Mouse (Mus musculus) forebrain, embryonic 11.5 days (tissue): ENCODE measurements around the gene Noxa1. TPM values are rescaled to one million over a fixed set of nuclear protein-coding genes. Genes with fewer than 3 reads are reported as not detected.

Experiments
- ATAC-seq: fragments of 200-750 bp; cut with Nextera tagmentation; replicated peaks from 2 replicates; pipeline ENCODE4 v1.8.0; 2017; ENCODE audit warnings: moderate TSS enrichment; ENCODE audit not compliant: low FRiP score
- DNase-seq: peaks from one replicate; pipeline ENCODE4 v3.0.0-alpha.2; 2017; ENCODE audit warnings: low spot score
- H3K27ac ChIP-seq: fragments of 300-500 bp; sonication (generic); 2 replicates; pipeline ENCODE4 v1.5.1; 2014; ENCODE audit warnings: low read depth, low read length
- H3K27me3 ChIP-seq: fragments of 300-500 bp; sonication (generic); 2 replicates; pipeline ENCODE4 v1.6.1; 2014; ENCODE audit warnings: mild to moderate bottlenecking, low read length, mixed read lengths; ENCODE audit not compliant: control insufficient read depth, insufficient read depth
- H3K36me3 ChIP-seq: fragments of 300-500 bp; sonication (generic); 2 replicates; pipeline ENCODE4 v1.6.1; 2014; ENCODE audit warnings: mild to moderate bottlenecking, low read length, moderate library complexity, mixed read lengths; ENCODE audit not compliant: control insufficient read depth, insufficient read depth
- H3K4me1 ChIP-seq: fragments of 300-500 bp; sonication (generic); replicated peaks from 2 replicates; pipeline ENCODE4 v1.6.1; 2014; ENCODE audit warnings: low read length, mixed read lengths; ENCODE audit not compliant: control insufficient read depth, insufficient read depth
- H3K4me2 ChIP-seq: fragments of 300-500 bp; sonication (generic); 2 replicates; pipeline ENCODE4 v1.6.1; 2014; ENCODE audit warnings: low read depth, mild to moderate bottlenecking, low read length, moderate library complexity, mixed read lengths; ENCODE audit not compliant: severe bottlenecking
- H3K4me3 ChIP-seq: fragments of 300-500 bp; sonication (generic); 2 replicates; pipeline ENCODE4 v1.5.1; 2014; ENCODE audit warnings: low read depth, low read length
- H3K9ac ChIP-seq: fragments of 300-500 bp; sonication (generic); 2 replicates; pipeline ENCODE4 v1.6.1; 2014; ENCODE audit warnings: low read length
- H3K9me3 ChIP-seq: fragments of 300-500 bp; sonication (generic); 2 replicates; pipeline ENCODE4 v1.6.1; 2016; ENCODE audit warnings: low read length, mixed read lengths; ENCODE audit not compliant: control insufficient read depth
- WGBS: fragments of 180-500 bp; shearing (Covaris S2); extraction: QIAGEN DNeasy Blood & Tissue Kit; methylation state at CpG from one replicate; pipeline ENCODE4 v1.1.7; 2014; 5-methylcytosine and 5-hydroxymethylcytosine counted together
- polyA plus RNA-seq: library from polyadenylated mRNA; unstranded; fragments of >200 nt; fragmentation: Nextera tagmentation; extraction: Ambion mirVana; gene quantifications from 2 replicates; pipeline ENCODE4 v1.2.1, GENCODE M21; 2014

The Noxa1 gene
- polyA plus RNA-seq, 1 experiment from 2014 or later = 0.31 TPM

DNA sequence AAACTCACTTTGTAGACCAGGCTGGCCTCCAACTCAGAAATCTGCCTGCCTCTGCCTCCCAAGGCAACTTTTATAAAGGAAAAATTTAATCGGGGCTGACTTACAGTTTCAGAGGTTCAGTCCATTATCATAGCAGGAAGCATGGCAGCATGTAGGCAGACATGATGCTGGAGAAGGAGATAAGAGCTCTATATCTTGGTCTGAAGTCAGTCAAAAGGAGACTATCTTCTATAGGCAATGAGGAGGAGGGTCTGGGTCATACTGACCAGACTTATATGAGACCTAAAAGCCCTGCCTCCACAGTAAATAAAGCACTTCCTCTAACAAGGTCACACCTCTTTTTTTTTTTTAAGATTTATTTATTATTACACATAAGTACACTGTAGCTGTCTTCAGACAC, 30.7 kb downstream of the Noxa1 start:
- 89% methylated on average over 1 of the region's 1 CpGs for WGBS
- no peaks in the 10 kb centered on the region for H3K36me3 ChIP-seq
- H3K4me2 ChIP-seq = no peak overlapping the region
- H3K27ac ChIP-seq = no peak overlapping the region
- no peaks in the 10 kb centered on the region for H3K9me3 ChIP-seq
- H3K27me3 ChIP-seq = no peaks in the 10 kb centered on the region
- no peaks in the 10 kb centered on the region for H3K4me1 ChIP-seq
- no peak overlapping the region for H3K4me3 ChIP-seq
- H3K9ac ChIP-seq = no peak overlapping the region
- ATAC-seq (no peak), DNase-seq (no peak)

GRCm38 (mm10) chr2:25063523-25063922, 31.4 kb downstream of the Noxa1 start:
- Histone ChIP-seq H3K27me3 (no peaks in the 10 kb centered on the region), H3K4me3 (no peak overlapping the region), H3K4me1 (no peaks in the 10 kb centered on the region), H3K9me3 (no peaks in the 10 kb centered on the region), H3K9ac (no peak overlapping the region), H3K4me2 (no peak overlapping the region), H3K36me3 (no peaks in the 10 kb centered on the region), H3K27ac (no peak overlapping the region)
- ATAC-seq = no peak
- no peak for DNase-seq
- 95% methylated on average over 5 of the region's 5 CpGs for WGBS

DNA sequence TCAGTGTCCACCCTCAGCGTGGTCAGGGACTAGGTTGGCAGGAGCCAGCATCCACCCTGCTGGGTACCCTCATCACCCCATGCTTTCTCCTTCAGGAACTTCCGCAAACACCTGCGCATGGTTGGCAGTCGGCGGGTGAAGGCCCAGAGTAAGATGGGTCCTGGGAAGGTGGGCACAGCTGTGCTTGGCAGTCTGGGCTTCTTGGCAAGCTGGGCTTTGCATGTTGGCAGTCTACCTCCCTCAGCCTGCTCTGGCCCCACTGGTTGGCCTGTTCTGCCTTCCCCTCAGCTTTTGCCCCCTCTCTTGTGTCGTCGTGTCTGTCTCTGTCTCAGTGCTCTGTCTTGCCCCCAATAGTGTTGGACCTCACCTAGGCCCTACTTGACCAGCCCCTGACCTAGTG, 36.0 kb downstream of the Noxa1 start:
- no peak for DNase-seq
- Histone ChIP-seq H3K36me3 (no peaks in the 10 kb centered on the region), H3K4me2 (no peak overlapping the region), H3K27ac (no peak overlapping the region), H3K4me3 (no peak overlapping the region), H3K27me3 (no peaks in the 10 kb centered on the region), H3K4me1 (peaks cover 7% of the 10 kb centered on the region), H3K9ac (no peak overlapping the region), H3K9me3 (no peaks in the 10 kb centered on the region)
- ATAC-seq = no peak
- WGBS = 94% methylated on average over 7 of the region's 7 CpGs

GRCm38 (mm10) chr2:25055409-25056155, 39.4 kb downstream of the Noxa1 start:
- no peak for ATAC-seq
- Histone ChIP-seq H3K4me2 (peak overlapping the region; percentile 85), H3K9me3 (no peaks in the 10 kb centered on the region), H3K36me3 (no peaks in the 10 kb centered on the region), H3K27me3 (no peaks in the 10 kb centered on the region), H3K4me1 (peaks cover 7% of the 10 kb centered on the region), H3K9ac (peak overlapping the region; percentile 80), H3K27ac (no peak overlapping the region), H3K4me3 (peak overlapping the region; percentile 79; the same call in 1 of the 2 replicates)
- 90% methylated on average over 21 of the region's 21 CpGs for whole genome bisulfite sequencing
- no peak for DNase-seq

DNA sequence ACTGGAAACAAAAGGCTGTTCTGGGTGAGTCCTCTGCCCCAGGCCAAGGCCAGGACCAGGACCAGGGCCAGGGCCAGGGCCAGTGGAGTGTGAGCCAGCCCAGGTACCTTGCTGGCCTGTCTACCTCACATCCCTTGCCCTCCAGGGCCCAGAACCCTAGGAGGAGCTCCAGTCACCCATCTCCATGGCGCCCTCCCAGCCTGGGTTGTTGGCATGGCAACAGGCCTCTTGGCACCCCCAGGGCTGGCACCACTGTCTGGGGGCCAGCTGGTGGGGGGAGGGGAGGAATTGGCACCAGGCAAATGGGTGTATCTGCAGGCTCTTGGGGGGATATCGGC, 39.9 kb downstream of the Noxa1 start:
- Histone ChIP-seq H3K4me3 (peak overlapping the region; percentile 79), H3K36me3 (no peaks in the 10 kb centered on the region), H3K4me2 (peak overlapping the region; percentile 85), H3K9me3 (no peaks in the 10 kb centered on the region), H3K27me3 (no peaks in the 10 kb centered on the region), H3K27ac (no peak overlapping the region), H3K9ac (peak overlapping the region; percentile 80), H3K4me1 (peaks cover 7% of the 10 kb centered on the region)
- WGBS = 64% methylated on average over 2 of the region's 2 CpGs
- DNase-seq (peak; percentile 62), ATAC-seq (peak; percentile 25; the same call in 1 of the 2 replicates)

- WGBS = 6% methylated on average over 47 of the region's 47 CpGs
- peak; percentile 90 for DNase-seq
- Histone ChIP-seq H3K9ac (peak within 1 kb of the TSS; percentile 80), H3K4me1 (peaks cover 7% of the 10 kb centered on the region), H3K9me3 (no peaks in the 10 kb centered on the region), H3K36me3 (no peaks in the 10 kb centered on the region), H3K27me3 (no peaks in the 10 kb centered on the region), H3K27ac (no peak within 1 kb of the TSS), H3K4me2 (peak within 1 kb of the TSS; percentile 85), H3K4me3 (peak within 1 kb of the TSS; percentile 79)
- peak; percentile 94 for ATAC-seq
Measured at GRCm38 (mm10) chr2:25054221-25055067, 40.5 kb downstream of the Noxa1 start, which contains the start of gene Nsmf. Nsmf (plus strand) TSS chr2:25054355.

DNA sequence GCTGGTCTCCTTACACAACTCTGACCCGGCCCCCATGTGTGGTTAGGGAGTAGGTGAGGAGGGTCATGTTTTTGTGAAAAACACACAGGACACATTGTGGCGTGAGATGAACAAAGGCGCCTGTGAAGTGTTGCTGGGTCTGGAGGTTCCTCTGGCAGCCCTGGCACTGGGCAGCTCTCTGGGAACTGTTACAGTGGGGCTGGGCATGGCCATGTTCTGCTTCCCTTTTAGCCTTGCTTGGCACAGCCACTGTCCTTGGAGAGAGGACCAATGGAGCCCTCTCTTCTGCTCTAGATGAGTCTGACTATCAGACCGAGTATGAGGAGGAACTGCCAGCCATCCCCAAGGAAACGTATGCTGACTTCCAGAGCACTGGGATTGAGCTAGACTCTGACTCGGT, 41.8 kb downstream of the Noxa1 start:
- no peak overlapping the region for H3K4me3 ChIP-seq
- no peaks in the 10 kb centered on the region for H3K27me3 ChIP-seq
- H3K36me3 ChIP-seq = no peaks in the 10 kb centered on the region
- DNase-seq (no peak), ATAC-seq (no peak)
- no peak overlapping the region for H3K9ac ChIP-seq
- WGBS = 93% methylated on average over 6 of the region's 6 CpGs
- H3K27ac ChIP-seq = no peak overlapping the region
- peaks cover 7% of the 10 kb centered on the region for H3K4me1 ChIP-seq
- no peaks in the 10 kb centered on the region for H3K9me3 ChIP-seq
- H3K4me2 ChIP-seq = no peak overlapping the region

GRCm38 (mm10) chr2:25051450-25051849, 43.5 kb downstream of the Noxa1 start:
- no peaks in the 10 kb centered on the region for H3K36me3 ChIP-seq
- H3K9me3 ChIP-seq = no peaks in the 10 kb centered on the region
- 87% methylated on average over 8 of the region's 8 CpGs for WGBS
- no peak overlapping the region for H3K4me3 ChIP-seq
- H3K4me2 ChIP-seq = no peak overlapping the region
- DNase-seq (no peak), ATAC-seq (no peak)
- no peaks in the 10 kb centered on the region for H3K27me3 ChIP-seq
- H3K27ac ChIP-seq = no peak overlapping the region
- H3K4me1 ChIP-seq = peaks cover 7% of the 10 kb centered on the region
- no peak overlapping the region for H3K9ac ChIP-seq
